Mouse (Mus musculus) olfactory bulb, adult 2 months (tissue): ENCODE data around the gene Il21.

ENCODE experiments used
- CTCF ChIP-seq: fragments of 200-500 bp; IDR thresholded peaks from 2 replicates; pipeline ENCODE4 v1.5.1; 2012; ENCODE audit warnings: low read depth, mild to moderate bottlenecking, low read length, moderate library complexity; ENCODE audit not compliant: insufficient read depth
- POLR2A ChIP-seq: fragments of 200-500 bp; IDR thresholded peaks from 2 replicates; pipeline ENCODE4 v1.6.1; 2012; ENCODE audit warnings: mild to moderate bottlenecking, low read depth, low read length, moderate library complexity; ENCODE audit not compliant: insufficient read depth

DNA sequence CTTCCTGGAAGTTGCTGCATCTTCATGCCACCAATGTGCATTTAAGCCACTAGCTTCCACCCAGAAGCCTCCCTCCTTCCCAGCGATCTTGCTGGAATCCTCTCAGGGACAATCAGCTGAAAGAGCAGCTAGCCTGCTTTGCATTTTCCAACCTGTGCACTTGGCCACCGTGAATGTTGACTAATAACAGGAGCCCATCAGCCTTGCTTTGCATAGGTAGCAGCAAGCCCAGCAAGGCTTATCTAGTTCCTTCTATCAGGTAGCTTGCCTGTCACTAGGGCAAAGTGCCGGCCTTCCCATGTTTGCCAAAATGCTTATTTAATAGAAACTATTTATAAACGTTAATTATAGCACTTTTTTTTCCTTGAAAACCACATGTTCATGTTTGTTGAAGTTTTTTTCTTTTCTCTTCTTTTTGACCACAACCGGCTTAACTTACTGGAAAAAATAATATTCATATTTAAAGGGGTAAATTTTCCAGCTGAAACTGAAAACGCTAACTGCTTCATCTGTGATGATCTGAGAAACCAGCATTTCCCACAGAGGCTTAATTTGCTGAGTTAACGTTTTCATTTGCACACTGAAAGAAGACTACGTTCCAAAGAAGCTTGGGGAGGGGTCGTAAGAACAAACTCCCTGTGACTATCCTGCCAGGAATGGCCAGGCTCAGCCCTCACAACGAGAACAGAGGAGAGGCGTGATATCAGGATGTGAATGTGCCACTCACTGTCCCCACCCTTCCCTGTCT lies 3.2 kb downstream of the Il21 start:
- TF ChIP-seq CTCF (no peak), POLR2A (no peak)
